Mouse (Mus musculus) hindbrain, postnatal 0 days (tissue): ENCODE data around the gene Dtnb. TPM values are rescaled to one million over a fixed set of nuclear protein-coding genes. Genes with fewer than 3 reads are reported as not detected.

Experiments
- ATAC-seq: fragments of 200-750 bp; cut with Nextera tagmentation; 2 replicates; pipeline ENCODE4 v1.8.0; 2017; ENCODE audit warnings: mild to moderate bottlenecking, moderate TSS enrichment, moderate library complexity
- DNase-seq: peaks from one replicate; pipeline ENCODE4 v3.0.0-alpha.2; 2015; ENCODE audit warnings: low spot score
- H3K27ac ChIP-seq: fragments of 300-500 bp; sonication (generic); 2 replicates; pipeline ENCODE4 v1.5.1; 2014; ENCODE audit warnings: mild to moderate bottlenecking
- H3K27me3 ChIP-seq: fragments of 300-500 bp; sonication (generic); 2 replicates; pipeline ENCODE4 v1.6.1; 2014; ENCODE audit warnings: low read length, mixed read lengths; ENCODE audit not compliant: insufficient read depth
- H3K36me3 ChIP-seq: fragments of 300-500 bp; sonication (generic); 2 replicates; pipeline ENCODE4 v1.6.1; 2014; ENCODE audit warnings: low read length, mixed read lengths; ENCODE audit not compliant: insufficient read depth
- H3K4me1 ChIP-seq: fragments of 300-500 bp; sonication (generic); 2 replicates; pipeline ENCODE4 v1.6.1; 2014; ENCODE audit warnings: antibody characterized with exemption, low read length, mixed read lengths; ENCODE audit not compliant: insufficient read depth
- H3K4me2 ChIP-seq: fragments of 300-500 bp; sonication (generic); 2 replicates; pipeline ENCODE4 v1.6.1; 2014; ENCODE audit warnings: low read depth, mild to moderate bottlenecking, low read length, moderate library complexity, mixed read lengths
- H3K4me3 ChIP-seq: fragments of 300-500 bp; sonication (generic); 2 replicates; pipeline ENCODE4 v1.5.1; 2014; ENCODE audit warnings: low read length
- H3K9ac ChIP-seq: fragments of 300-500 bp; sonication (generic); replicated peaks from 2 replicates; pipeline ENCODE4 v1.6.1; 2014; ENCODE audit warnings: mild to moderate bottlenecking, low read length, moderate library complexity, mixed read lengths
- H3K9me3 ChIP-seq: fragments of 300-500 bp; sonication (generic); 2 replicates; pipeline ENCODE4 v1.6.1; 2016; ENCODE audit warnings: low read length, mixed read lengths
- CTCF ChIP-seq: IDR thresholded peaks from 2 replicates; pipeline ENCODE4 v1.5.1; 2016; ENCODE audit warnings: antibody characterized with exemption, control low read depth, low read depth
- WGBS: fragments of 180-500 bp; shearing (Covaris S2); extraction: QIAGEN DNeasy Blood & Tissue Kit; methylation state at CpG from one replicate; pipeline ENCODE4 v1.1.7; 2014; 5-methylcytosine and 5-hydroxymethylcytosine counted together
- polyA plus RNA-seq: library from polyadenylated mRNA; unstranded; fragments of >200 nt; fragmentation: Nextera tagmentation; extraction: Ambion mirVana; gene quantifications from 2 replicates; pipeline ENCODE4 v1.2.1, GENCODE M21; 2015
- total RNA-seq: library from RNA; depleted of rRNA; stranded (reverse); fragments of >200 nt; gene quantifications from 2 replicates; pipeline ENCODE4 v1.2.3, GENCODE M21; 2014

The Dtnb gene
- total and polyA plus RNA-seq, 2 experiments from 2014 or later = 51.6 to 54.3 TPM

- Histone ChIP-seq H3K4me3 (no peak overlapping the region), H3K27ac (no peak overlapping the region), H3K4me2 (no peak overlapping the region), H3K9me3 (no peaks in the 10 kb centered on the region), H3K27me3 (no peaks in the 10 kb centered on the region), H3K4me1 (no peaks in the 10 kb centered on the region), H3K36me3 (no peaks in the 10 kb centered on the region), H3K9ac (no peak overlapping the region)
- ATAC-seq (no peak), DNase-seq (peak; percentile 69)
- WGBS = 26% methylated on average over 3 of the region's 3 CpGs
- TF ChIP-seq CTCF = no peak
These were observed 151.6 kb downstream of the Dtnb start for GRCm38 (mm10) chr12:3723762-3724161.

GRCm38 (mm10) chr12:3724822-3725370, 152.7 kb downstream of the Dtnb start:
- H3K9me3 ChIP-seq = no peaks in the 10 kb centered on the region
- no peak for ATAC-seq
- no peak for TF ChIP-seq CTCF
- no peak overlapping the region for H3K4me3 ChIP-seq
- no peaks in the 10 kb centered on the region for H3K36me3 ChIP-seq
- H3K4me2 ChIP-seq = no peak overlapping the region
- no peaks in the 10 kb centered on the region for H3K27me3 ChIP-seq
- WGBS = 43% methylated on average over 5 of the region's 5 CpGs
- no peak overlapping the region for H3K27ac ChIP-seq
- no peak overlapping the region for H3K9ac ChIP-seq
- no peaks in the 10 kb centered on the region for H3K4me1 ChIP-seq
- no peak for DNase-seq

- ATAC-seq (no peak), DNase-seq (no peak)
- Histone ChIP-seq H3K4me2 (no peak overlapping the region), H3K9me3 (no peaks in the 10 kb centered on the region), H3K36me3 (no peaks in the 10 kb centered on the region), H3K9ac (no peak overlapping the region), H3K27ac (no peak overlapping the region), H3K4me3 (no peak overlapping the region), H3K27me3 (no peaks in the 10 kb centered on the region), H3K4me1 (0 out of 2 replicates have a peak, but pooled peaks cover 4% of the 10 kb centered on the region)
- no peak for TF ChIP-seq CTCF
- WGBS = 90% methylated on average over 6 of the region's 6 CpGs
These were observed 157.4 kb downstream of the Dtnb start for GRCm38 (mm10) chr12:3729521-3730075.

- Histone ChIP-seq H3K27me3 (no peaks in the 10 kb centered on the region), H3K4me2 (no peak overlapping the region), H3K9me3 (no peaks in the 10 kb centered on the region), H3K27ac (no peak overlapping the region), H3K36me3 (no peaks in the 10 kb centered on the region), H3K9ac (no peak overlapping the region), H3K4me1 (0 out of 2 replicates have a peak, but pooled peaks cover 4% of the 10 kb centered on the region), H3K4me3 (no peak overlapping the region)
- DNase-seq (peak; percentile 81), ATAC-seq (peak; percentile 83)
- WGBS = 36% methylated on average over 11 of the region's 11 CpGs
- no peak for TF ChIP-seq CTCF
These were observed 160.6 kb downstream of the Dtnb start for GRCm38 (mm10) chr12:3732623-3733265.

- ATAC-seq = no peak
- Histone ChIP-seq H3K36me3 (no peaks in the 10 kb centered on the region), H3K27me3 (no peaks in the 10 kb centered on the region), H3K4me3 (no peak overlapping the region), H3K4me1 (0 out of 2 replicates have a peak, but pooled peaks cover 4% of the 10 kb centered on the region), H3K9me3 (no peaks in the 10 kb centered on the region), H3K9ac (no peak overlapping the region), H3K27ac (no peak overlapping the region), H3K4me2 (no peak overlapping the region)
- DNase-seq = no peak
- TF ChIP-seq CTCF = no peak
- 73% methylated on average over 7 of the region's 7 CpGs for WGBS
These were observed 161.1 kb downstream of the Dtnb start for GRCm38 (mm10) chr12:3733328-3733727.

GRCm38 (mm10) chr12:3737009-3737408, 164.8 kb downstream of the Dtnb start:
- H3K4me3 ChIP-seq = no peak overlapping the region
- no peak overlapping the region for H3K9ac ChIP-seq
- no peak overlapping the region for H3K4me2 ChIP-seq
- no peak overlapping the region for H3K27ac ChIP-seq
- no peaks in the 10 kb centered on the region for H3K27me3 ChIP-seq
- H3K9me3 ChIP-seq = no peaks in the 10 kb centered on the region
- ATAC-seq (no peak), DNase-seq (no peak)
- H3K36me3 ChIP-seq = no peaks in the 10 kb centered on the region
- no peak for TF ChIP-seq CTCF
- WGBS = 92% methylated on average over 7 of the region's 7 CpGs
- 0 out of 2 replicates have a peak, but pooled peaks cover 4% of the 10 kb centered on the region for H3K4me1 ChIP-seq
